Mouse (Mus musculus) midbrain, embryonic 11.5 days (tissue): Measurements from ENCODE around the gene Rsad1. TPM values are rescaled to one million over a fixed set of nuclear protein-coding genes. Genes with fewer than 3 reads are reported as not detected.

ENCODE experiments used
- ATAC-seq: fragments of 200-750 bp; cut with Nextera tagmentation; 2 replicates; pipeline ENCODE4 v1.8.0; 2017; ENCODE audit warnings: moderate TSS enrichment, moderate library complexity; ENCODE audit not compliant: low FRiP score
- DNase-seq: peaks from one replicate; pipeline ENCODE4 v3.0.0; 2015; ENCODE audit warnings: low spot score; ENCODE audit errors: missing footprints
- H3K27ac ChIP-seq: fragments of 300-500 bp; sonication (generic); 2 replicates; pipeline ENCODE4 v1.5.1; 2014; ENCODE audit warnings: low read depth, low read length
- H3K27me3 ChIP-seq: fragments of 300-500 bp; sonication (generic); 2 replicates; pipeline ENCODE4 v1.6.1; 2014; ENCODE audit warnings: mild to moderate bottlenecking, low read length, moderate library complexity, mixed read lengths; ENCODE audit not compliant: control insufficient read depth, insufficient read depth
- H3K36me3 ChIP-seq: fragments of 300-500 bp; sonication (generic); 2 replicates; pipeline ENCODE4 v1.6.1; 2014; ENCODE audit warnings: mild to moderate bottlenecking, low read length, moderate library complexity, mixed read lengths; ENCODE audit not compliant: control insufficient read depth, insufficient read depth
- H3K4me1 ChIP-seq: fragments of 300-500 bp; sonication (generic); 2 replicates; pipeline ENCODE4 v1.6.1; 2014; ENCODE audit warnings: low read length; ENCODE audit not compliant: control insufficient read depth, insufficient read depth
- H3K4me2 ChIP-seq: fragments of 300-500 bp; sonication (generic); 2 replicates; pipeline ENCODE4 v1.6.1; 2014; ENCODE audit warnings: mild to moderate bottlenecking, moderate library complexity
- H3K4me3 ChIP-seq: fragments of 300-500 bp; sonication (generic); 2 replicates; pipeline ENCODE4 v1.5.1; 2014; ENCODE audit warnings: low read depth, low read length
- H3K9ac ChIP-seq: fragments of 300-500 bp; sonication (generic); 2 replicates; pipeline ENCODE4 v1.6.1; 2014; ENCODE audit warnings: low read length
- H3K9me3 ChIP-seq: fragments of 300-500 bp; sonication (generic); 2 replicates; pipeline ENCODE4 v1.6.1; 2016; ENCODE audit warnings: low read length; ENCODE audit not compliant: control insufficient read depth
- WGBS: fragments of 180-500 bp; shearing (Covaris S2); extraction: QIAGEN DNeasy Blood & Tissue Kit; methylation state at CpG from one replicate; pipeline ENCODE4 v1.1.7; 2014; 5-methylcytosine and 5-hydroxymethylcytosine counted together
- polyA plus RNA-seq: library from polyadenylated mRNA; unstranded; fragments of >200 nt; fragmentation: Nextera tagmentation; extraction: Ambion mirVana; gene quantifications from 2 replicates; pipeline ENCODE4 v1.2.1, GENCODE M21; 2014

Gene Rsad1
- polyA plus RNA-seq, 1 experiment from 2014 or later = 3.9 TPM

DNA sequence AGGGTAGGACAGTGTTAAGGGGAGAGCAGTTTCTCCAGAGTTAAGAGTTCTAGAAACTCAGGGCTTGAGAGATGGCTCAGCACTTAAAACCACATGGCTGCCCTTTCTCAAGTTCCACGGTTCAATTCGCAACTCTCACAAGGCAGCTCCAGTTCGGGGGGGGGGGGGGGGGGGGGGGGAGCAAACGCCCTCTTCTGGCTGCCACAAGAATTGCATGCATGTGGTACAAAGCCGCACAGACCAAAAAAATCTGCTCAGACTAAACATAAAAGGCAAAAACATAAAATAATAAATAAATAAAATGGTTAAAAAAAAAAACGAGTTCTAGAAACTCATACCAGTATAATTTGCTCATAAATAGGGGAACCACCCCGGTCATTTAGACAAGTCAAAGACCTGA is 25.5 kb upstream of the Rsad1 start:
- Histone ChIP-seq H3K4me2 (no peak overlapping the region), H3K9ac (no peak overlapping the region), H3K4me3 (no peak overlapping the region), H3K27me3 (no peaks in the 10 kb centered on the region), H3K4me1 (no peaks in the 10 kb centered on the region), H3K36me3 (no peaks in the 10 kb centered on the region), H3K9me3 (no peaks in the 10 kb centered on the region), H3K27ac (no peak overlapping the region)
- ATAC-seq (no peak), DNase-seq (no peak)
- 24% methylated on average over 7 of the region's 7 CpGs for WGBS

DNA sequence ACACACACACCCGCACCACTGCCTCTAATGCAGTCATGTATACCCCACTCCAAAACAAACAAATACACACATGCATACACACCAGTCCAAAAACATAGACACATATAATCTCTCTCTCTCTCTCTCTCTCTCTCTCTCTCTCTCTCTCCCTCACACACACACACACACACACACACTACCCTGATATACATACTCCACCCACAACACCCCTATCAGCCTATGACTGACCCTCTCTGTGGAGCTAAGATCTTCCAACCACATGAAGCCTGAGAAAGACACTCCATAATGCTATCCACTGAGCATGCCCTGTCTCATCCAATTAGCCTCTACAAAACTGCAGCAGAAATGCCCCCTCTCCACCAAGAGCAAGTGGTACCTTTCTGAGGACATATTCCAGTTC is 22.8 kb upstream of the Rsad1 start:
- DNase-seq = no peak
- ATAC-seq = no peak
- no peak overlapping the region for H3K27ac ChIP-seq

DNA sequence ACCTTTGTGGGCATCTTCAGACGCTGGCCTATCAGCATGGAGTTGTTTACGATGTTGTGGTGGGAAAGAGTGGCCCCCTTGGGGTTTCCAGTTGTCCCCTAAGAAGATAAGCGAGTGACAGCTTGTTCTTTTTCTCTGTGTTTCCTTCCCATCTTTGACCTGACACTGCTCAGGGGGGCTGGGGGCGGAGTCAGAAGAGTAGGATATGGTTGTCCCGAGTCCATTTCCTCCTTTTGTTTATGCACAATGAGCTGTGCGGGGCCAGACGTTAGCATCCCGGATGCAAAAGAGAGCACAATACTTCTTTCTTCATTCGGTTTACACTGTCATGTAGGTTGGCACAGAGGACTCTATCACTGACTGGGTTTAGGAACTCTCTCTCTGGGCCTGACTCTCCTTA is 21.6 kb upstream of the Rsad1 start:
- no peaks in the 10 kb centered on the region for H3K9me3 ChIP-seq
- no peak for ATAC-seq
- H3K27ac ChIP-seq = no peak overlapping the region
- no peak overlapping the region for H3K4me3 ChIP-seq
- peaks cover 6% of the 10 kb centered on the region for H3K27me3 ChIP-seq
- no peak overlapping the region for H3K4me2 ChIP-seq
- H3K9ac ChIP-seq = no peak overlapping the region
- WGBS = 71% methylated on average over 9 of the region's 9 CpGs
- no peak for DNase-seq
- H3K36me3 ChIP-seq = no peaks in the 10 kb centered on the region
- no peaks in the 10 kb centered on the region for H3K4me1 ChIP-seq

More for the DNA sequence above, 22.8 kb upstream of the Rsad1 start:
- 93% methylated on average over 1 of the region's 1 CpGs for WGBS
- H3K9ac ChIP-seq = no peak overlapping the region
- H3K4me2 ChIP-seq = no peak overlapping the region
- no peaks in the 10 kb centered on the region for H3K4me1 ChIP-seq
- H3K36me3 ChIP-seq = no peaks in the 10 kb centered on the region
- no peaks in the 10 kb centered on the region for H3K9me3 ChIP-seq
- H3K27me3 ChIP-seq = no peaks in the 10 kb centered on the region
- H3K4me3 ChIP-seq = no peak overlapping the region

DNA sequence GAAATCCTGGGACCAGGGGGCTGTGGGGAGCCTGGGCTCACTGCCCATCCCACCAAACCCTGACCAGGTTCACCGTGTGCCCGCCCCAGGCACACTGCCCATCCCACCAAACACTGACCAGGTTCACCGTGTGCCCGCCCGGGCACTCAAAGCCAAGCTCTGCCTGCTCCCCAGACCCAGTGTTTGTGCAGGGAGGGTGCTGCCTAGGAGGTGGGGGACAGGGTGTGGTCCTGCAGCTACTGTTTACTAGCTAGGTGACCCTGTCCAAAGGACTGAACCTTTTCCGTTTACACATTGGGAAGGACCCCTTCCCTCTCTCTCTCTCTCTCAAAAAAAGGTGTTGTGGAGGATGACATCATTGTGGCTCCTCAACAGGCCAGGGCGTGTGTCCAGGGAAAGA is 18.3 kb upstream of the Rsad1 start:
- Histone ChIP-seq H3K27me3 (peaks cover 21% of the 10 kb centered on the region), H3K27ac (no peak overlapping the region), H3K36me3 (no peaks in the 10 kb centered on the region), H3K4me3 (no peak overlapping the region), H3K4me2 (no peak overlapping the region), H3K4me1 (peaks cover 4% of the 10 kb centered on the region; the same call in 1 of the 2 replicates), H3K9me3 (no peaks in the 10 kb centered on the region), H3K9ac (no peak overlapping the region)
- no peak for DNase-seq
- 94% methylated on average over 7 of the region's 7 CpGs for WGBS
- no peak for ATAC-seq

DNA sequence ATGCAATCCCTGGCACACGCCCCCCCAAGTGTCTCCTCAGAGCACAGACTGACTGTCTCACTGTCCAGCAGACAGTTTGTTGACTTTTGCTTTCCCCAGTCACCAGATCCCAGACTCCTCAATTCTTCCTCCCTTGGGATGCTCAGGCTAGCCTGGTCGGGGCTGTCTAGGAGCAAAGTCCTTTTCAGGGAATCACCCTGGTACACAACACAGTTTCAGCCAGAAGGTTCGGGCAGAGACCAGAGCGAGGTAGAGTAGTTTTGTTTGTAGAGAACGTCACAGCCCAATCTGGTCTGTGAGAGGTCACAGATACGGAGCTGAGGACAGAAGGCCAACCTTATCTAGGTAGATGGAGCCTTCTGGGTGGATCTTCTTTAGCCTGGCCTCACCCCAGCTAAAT is 17.5 kb upstream of the Rsad1 start:
- DNase-seq (no peak), ATAC-seq (no peak)
- Histone ChIP-seq H3K4me2 (no peak overlapping the region), H3K4me3 (no peak overlapping the region), H3K36me3 (no peaks in the 10 kb centered on the region), H3K9ac (no peak overlapping the region), H3K4me1 (peaks cover 4% of the 10 kb centered on the region; the same call in 1 of the 2 replicates), H3K27me3 (peaks cover 21% of the 10 kb centered on the region), H3K9me3 (no peaks in the 10 kb centered on the region), H3K27ac (no peak overlapping the region)
- WGBS = 78% methylated on average over 6 of the region's 6 CpGs

DNA sequence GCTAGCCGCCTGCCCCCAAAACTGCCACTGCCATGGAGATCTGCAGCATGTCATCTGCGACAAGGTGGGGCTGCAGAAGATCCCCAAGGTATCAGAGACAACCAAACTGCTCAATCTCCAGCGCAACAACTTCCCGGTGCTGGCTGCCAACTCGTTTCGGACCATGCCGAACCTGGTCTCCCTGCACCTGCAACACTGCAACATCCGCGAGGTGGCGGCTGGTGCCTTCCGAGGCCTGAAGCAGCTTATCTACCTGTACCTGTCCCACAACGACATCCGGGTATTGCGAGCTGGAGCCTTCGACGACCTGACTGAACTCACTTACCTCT is 16.1 kb upstream of the Rsad1 start:
- H3K27ac ChIP-seq = no peak overlapping the region
- H3K9ac ChIP-seq = peak overlapping the region; percentile 46; the same call in 1 of the 2 replicates
- WGBS = 15% methylated on average over 16 of the region's 16 CpGs
- H3K4me3 ChIP-seq = peak overlapping the region; percentile 9; the same call in 1 of the 2 replicates
- H3K27me3 ChIP-seq = peaks cover 21% of the 10 kb centered on the region
- peaks cover 4% of the 10 kb centered on the region; the same call in 1 of the 2 replicates for H3K4me1 ChIP-seq
- ATAC-seq = no peak
- DNase-seq = no peak
- no peaks in the 10 kb centered on the region for H3K9me3 ChIP-seq
- H3K4me2 ChIP-seq = peak overlapping the region; percentile 42
- no peaks in the 10 kb centered on the region for H3K36me3 ChIP-seq

DNA sequence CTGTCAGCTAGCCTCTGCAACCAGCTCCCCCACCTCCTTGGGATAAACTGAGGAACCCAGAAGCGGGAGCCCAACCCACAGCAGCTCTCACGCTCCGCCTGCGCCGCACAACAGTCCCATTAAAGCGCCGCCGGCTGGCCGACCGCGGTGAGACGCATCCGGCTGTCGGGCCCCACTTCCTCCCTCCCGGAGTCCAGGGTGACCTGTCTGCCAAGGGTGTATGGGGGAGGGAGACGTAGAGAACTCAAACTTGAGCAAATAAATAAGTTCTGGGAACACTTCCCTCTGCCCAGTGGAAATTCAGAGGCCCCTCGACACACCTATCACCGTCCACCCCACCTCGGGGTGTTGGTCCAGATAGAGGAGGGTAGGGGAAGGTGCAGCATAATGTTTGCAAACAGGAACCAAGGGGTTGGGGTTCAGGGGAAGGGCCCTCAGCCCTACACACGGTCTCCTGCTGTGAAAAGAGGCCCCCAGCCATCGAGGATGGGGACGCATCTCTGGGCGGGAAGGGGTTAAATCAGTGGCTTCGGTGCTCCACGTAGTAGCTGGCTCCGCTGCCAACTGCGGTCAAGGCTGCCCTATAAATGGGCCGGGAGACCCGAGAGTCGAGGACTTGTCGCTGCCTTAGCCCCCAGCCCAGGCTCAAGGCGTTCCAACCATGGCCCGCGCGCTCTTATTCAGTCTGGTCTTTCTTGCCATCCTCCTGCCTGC is 15.5 kb upstream of the Rsad1 start, which contains the start of gene Chad:
Gene Chad, plus strand, starts transcription at position 611 of the 714 bp plus-strand sequence.
- Histone ChIP-seq H3K27ac (no peak within 1 kb of the TSS), H3K36me3 (no peaks in the 10 kb centered on the region), H3K4me2 (peak within 1 kb of the TSS; percentile 42), H3K4me3 (peak within 1 kb of the TSS; percentile 9; the same call in 1 of the 2 replicates), H3K4me1 (peaks cover 4% of the 10 kb centered on the region; the same call in 1 of the 2 replicates), H3K9me3 (no peaks in the 10 kb centered on the region), H3K9ac (peak within 1 kb of the TSS; percentile 46), H3K27me3 (peaks cover 21% of the 10 kb centered on the region)
- 4% methylated on average over 35 of the region's 35 CpGs for WGBS
- peak; percentile 89 for DNase-seq
- ATAC-seq = no peak

DNA sequence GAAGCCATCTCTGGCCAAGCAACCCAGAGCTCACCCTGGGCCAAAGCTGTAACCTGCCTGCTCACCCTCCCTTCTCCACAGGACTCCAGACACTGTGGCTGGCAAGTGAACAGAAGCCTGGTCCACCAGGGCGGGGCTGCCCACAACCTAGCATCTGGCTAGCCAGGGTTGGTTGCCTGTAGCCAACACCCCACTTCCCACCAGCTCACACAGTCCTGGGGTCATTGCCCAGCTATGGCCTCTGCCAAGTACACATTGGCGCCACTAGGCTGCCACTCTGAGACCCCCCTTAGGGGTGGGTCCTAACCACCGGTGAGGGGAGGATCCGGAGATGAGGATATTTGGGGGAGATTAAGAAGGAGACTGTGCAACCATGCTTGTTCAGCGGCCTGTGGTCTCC is 14.8 kb upstream of the Rsad1 start:
- 52% methylated on average over 5 of the region's 5 CpGs for WGBS
- no peak for DNase-seq
- Histone ChIP-seq H3K27me3 (peaks cover 21% of the 10 kb centered on the region), H3K4me1 (peaks cover 4% of the 10 kb centered on the region; the same call in 1 of the 2 replicates), H3K36me3 (no peaks in the 10 kb centered on the region), H3K27ac (no peak overlapping the region), H3K4me2 (no peak overlapping the region), H3K9me3 (no peaks in the 10 kb centered on the region), H3K4me3 (no peak overlapping the region), H3K9ac (no peak overlapping the region)
- peak; percentile 14; the same call in 1 of the 2 replicates for ATAC-seq

DNA sequence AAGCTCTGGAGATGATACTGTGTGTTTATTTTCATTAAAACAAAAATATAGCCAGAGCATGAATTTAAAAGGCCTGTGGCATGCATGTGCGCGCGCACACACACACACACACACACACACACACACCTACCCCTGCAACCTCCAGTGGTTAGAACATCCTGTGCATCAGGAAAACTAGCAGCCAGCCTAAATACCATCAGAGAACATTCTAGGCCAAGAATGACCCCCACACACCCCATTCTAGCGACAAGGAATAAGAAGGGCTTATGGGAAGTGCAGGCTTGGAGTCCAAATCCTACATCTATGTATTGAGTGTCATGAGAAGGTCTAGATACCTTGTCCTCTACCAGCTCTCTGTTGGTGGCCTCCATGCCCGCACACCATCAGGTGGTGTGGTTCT is 14.3 kb upstream of the Rsad1 start:
- Histone ChIP-seq H3K9me3 (no peaks in the 10 kb centered on the region), H3K27me3 (peaks cover 21% of the 10 kb centered on the region), H3K4me2 (no peak overlapping the region), H3K9ac (no peak overlapping the region), H3K27ac (no peak overlapping the region), H3K4me3 (no peak overlapping the region), H3K4me1 (peaks cover 4% of the 10 kb centered on the region; the same call in 1 of the 2 replicates), H3K36me3 (no peaks in the 10 kb centered on the region)
- DNase-seq (no peak), ATAC-seq (no peak)
- WGBS = 90% methylated on average over 5 of the region's 5 CpGs
